Mouse (Mus musculus) ovary, postnatal 36 days (tissue): ENCODE data around the gene Mrap.

Source experiments
- DNase-seq: peaks from one replicate; pipeline ENCODE4 v3.0.0; 2022; ENCODE audit warnings: low spot score, mixed read lengths

Mrap gene

GRCm38 (mm10) chr16:90753386-90753941, 15.5 kb downstream of the Mrap start:
- no peak for DNase-seq

GRCm38 (mm10) chr16:90759335-90759734, 21.3 kb downstream of the Mrap start:
- no peak for DNase-seq

GRCm38 (mm10) chr16:90760515-90760914, 22.5 kb downstream of the Mrap start:
- DNase-seq, result no peak

GRCm38 (mm10) chr16:90765195-90765877, 27.3 kb downstream of the Mrap start:
- no peak for DNase-seq

GRCm38 (mm10) chr16:90766919-90767454, 29.0 kb downstream of the Mrap start:
- DNase-seq, result no peak

GRCm38 (mm10) chr16:90774216-90774615, 36.2 kb downstream of the Mrap start:
- DNase-seq, result no peak

GRCm38 (mm10) chr16:90774646-90775045, 36.6 kb downstream of the Mrap start:
- no peak for DNase-seq

- DNase-seq, result no peak
Observed at GRCm38 (mm10) chr16:90775946-90776520, 38.0 kb downstream of the Mrap start.

- DNase-seq, result peak; percentile 29
Observed at GRCm38 (mm10) chr16:90779783-90780182, 41.8 kb downstream of the Mrap start.

GRCm38 (mm10) chr16:90783302-90783701, 45.3 kb downstream of the Mrap start:
- no peak for DNase-seq

- no peak for DNase-seq
Observed at GRCm38 (mm10) chr16:90785257-90785656, 47.2 kb downstream of the Mrap start.

- DNase-seq, result no peak
Observed at GRCm38 (mm10) chr16:90788580-90788979, 50.6 kb downstream of the Mrap start.

- no peak for DNase-seq
Observed at GRCm38 (mm10) chr16:90790946-90791345, 52.9 kb downstream of the Mrap start.

- DNase-seq, result no peak
Observed at GRCm38 (mm10) chr16:90792066-90792465, 54.1 kb downstream of the Mrap start.

GRCm38 (mm10) chr16:90792500-90792899, 54.5 kb downstream of the Mrap start:
- DNase-seq, result no peak

GRCm38 (mm10) chr16:90794708-90795107, 56.7 kb downstream of the Mrap start:
- DNase-seq, result no peak

- no peak for DNase-seq
Observed at GRCm38 (mm10) chr16:90798446-90798845, 60.4 kb downstream of the Mrap start.

- no peak for DNase-seq
Observed at GRCm38 (mm10) chr16:90798848-90799247, 60.8 kb downstream of the Mrap start.
